ENCODE assay signal across 28 mouse cellular contexts in genomic region chr4:108793941-108794340, GRCm38 (mm10). TPM values are rescaled to one million over a fixed set of nuclear protein-coding genes. Genes with fewer than 3 reads are reported as not detected.
A peak's percentile ranks its signal among the peaks of the same experiment; 100 is the strongest.
DNase-seq lines count a peak whose midpoint lies in the region; ATAC-seq lines count a peak whose summit lies in the region.
"Had no signal": no experiment of that assay in that cellular context is flagged by ENCODE, and none has a peak within 500 bp of the region (broad histone marks: within the 10 kb centered on the region; RNA-seq: fewer than 3 reads in every experiment).

No protein-coding gene starts in this region.

- H3K4me1 ChIP-seq in embryonic facial prominence, embryonic 14.5 days (ENCODE audit: control insufficient read depth, insufficient read depth, low read length), result no peaks in the 10 kb centered on the region
- H3K4me1 ChIP-seq in embryonic facial prominence, embryonic 10.5 days, result peaks cover 16% of the 10 kb centered on the region
- peaks cover 4% of the 10 kb centered on the region; the same call in 1 of the 2 replicates for H3K4me1 ChIP-seq in heart, embryonic 10.5 days
- H3K4me1 ChIP-seq in heart, embryonic 16.5 days (ENCODE audit: control insufficient read depth, insufficient read depth, low read length), result peaks cover 5% of the 10 kb centered on the region
- no peaks in the 10 kb centered on the region for H3K4me1 ChIP-seq in heart, embryonic 11.5 days (ENCODE audit: control insufficient read depth, insufficient read depth, low read length)
- H3K4me1 ChIP-seq: embryonic facial prominence, embryonic 12.5 days; hindbrain, embryonic 13.5 days; intestine, embryonic 15.5 days had no signal

- H3K4me3 ChIP-seq in embryonic facial prominence, embryonic 14.5 days (ENCODE audit: low read depth, low read length), result no peak overlapping the region
- no peak overlapping the region for H3K4me3 ChIP-seq in embryonic facial prominence, embryonic 10.5 days
- H3K4me3 ChIP-seq in heart, embryonic 10.5 days, result no peak overlapping the region
- no peak overlapping the region for H3K4me3 ChIP-seq in heart, embryonic 16.5 days (ENCODE audit: low read length)
- no peak overlapping the region for H3K4me3 ChIP-seq in heart, embryonic 11.5 days (ENCODE audit: low read depth, low read length)
- H3K4me3 ChIP-seq: embryonic facial prominence, embryonic 12.5 days; erythroblast, embryonic 14.5 days; forebrain, embryonic 10.5 days; gastrocnemius, adult 2 months; hindbrain, embryonic 10.5 days; hindbrain, embryonic 13.5 days; intestine, embryonic 15.5 days had no signal

- no peaks in the 10 kb centered on the region for H3K36me3 ChIP-seq in embryonic facial prominence, embryonic 14.5 days (ENCODE audit: control insufficient read depth, insufficient read depth, low read length)
- no peaks in the 10 kb centered on the region for H3K36me3 ChIP-seq in embryonic facial prominence, embryonic 10.5 days (replicated peaks)
- H3K36me3 ChIP-seq in heart, embryonic 10.5 days, result no peaks in the 10 kb centered on the region
- H3K36me3 ChIP-seq in heart, embryonic 16.5 days (ENCODE audit: control insufficient read depth, insufficient read depth), result no peaks in the 10 kb centered on the region
- H3K36me3 ChIP-seq in heart, embryonic 11.5 days (ENCODE audit: control insufficient read depth, insufficient read depth, low read length), result no peaks in the 10 kb centered on the region
- H3K36me3 ChIP-seq: embryonic facial prominence, embryonic 12.5 days; forebrain, embryonic 10.5 days; hindbrain, embryonic 10.5 days; hindbrain, embryonic 13.5 days; intestine, embryonic 15.5 days had no signal

- no peaks in the 10 kb centered on the region for H3K27me3 ChIP-seq in embryonic facial prominence, embryonic 14.5 days (replicated peaks; ENCODE audit: control insufficient read depth, insufficient read depth, low read length)
- H3K27me3 ChIP-seq in embryonic facial prominence, embryonic 10.5 days (replicated peaks; ENCODE audit: low read depth, poor library complexity, severe bottlenecking), result no peaks in the 10 kb centered on the region
- H3K27me3 ChIP-seq in heart, embryonic 10.5 days (ENCODE audit: insufficient read depth, poor library complexity, severe bottlenecking), result no peaks in the 10 kb centered on the region
- no peaks in the 10 kb centered on the region for H3K27me3 ChIP-seq in heart, embryonic 16.5 days (ENCODE audit: control insufficient read depth, insufficient read depth, low read length)
- H3K27me3 ChIP-seq in heart, embryonic 11.5 days (ENCODE audit: control insufficient read depth, insufficient read depth, low read length), result no peaks in the 10 kb centered on the region
- H3K27me3 ChIP-seq: embryonic facial prominence, embryonic 12.5 days; hindbrain, embryonic 13.5 days; intestine, embryonic 15.5 days; Patski had no signal

- ATAC-seq in embryonic facial prominence, embryonic 14.5 days (ENCODE audit: low read depth), result peak; percentile 74; the same call in 1 of the 2 replicates
- ATAC-seq in heart, embryonic 16.5 days (replicated peaks; ENCODE audit: extremely low read depth, insufficient read depth, low FRiP score), result peak; percentile 41; the same call in 1 of the 2 replicates
- no peak for ATAC-seq in heart, embryonic 11.5 days (replicated peaks; ENCODE audit: insufficient number of reproducible peaks, low FRiP score, low TSS enrichment)
- ATAC-seq: forebrain, embryonic 14.5 days; forebrain, postnatal 0 days; hindbrain, embryonic 16.5 days; intestine, embryonic 15.5 days; Patski had no signal

- DNase-seq in embryonic facial prominence, embryonic 14.5 days (ENCODE audit: low spot score), result peak; percentile 72
- no peak for DNase-seq in embryonic facial prominence, embryonic 10.5 days (ENCODE audit: low spot score)
- DNase-seq in heart, adult 9 months (ENCODE audit: low spot score in 2 of 2), result peak; percentile 15 to 31
- DNase-seq in heart, embryonic 10.5 days (ENCODE audit: low spot score), result no peak
- peak; percentile 48 for DNase-seq in NIH3T3 (ENCODE audit: low read depth)
- DNase-seq in thymus, postnatal 25 days, result no peak
- DNase-seq: adrenal gland, postnatal 10 days; adrenal gland, postnatal 36 days; cerebellum, adult 18-20 months; cerebellum, adult 9-10 months; cerebellum, postnatal 14 days; forebrain, postnatal 0 days; gastrocnemius, adult 2 months; gastrocnemius, postnatal 14 days; heart, postnatal 14 days; kidney, adult 11 months; kidney, adult 8-10 months had no signal

- no peak overlapping the region for H3K4me2 ChIP-seq in embryonic facial prominence, embryonic 14.5 days (ENCODE audit: low read depth, low read length)
- H3K4me2 ChIP-seq in heart, embryonic 16.5 days (ENCODE audit: low read depth, low read length), result no peak overlapping the region
- H3K4me2 ChIP-seq in heart, embryonic 11.5 days, result no peak overlapping the region
- H3K4me2 ChIP-seq: embryonic facial prominence, embryonic 12.5 days; hindbrain, embryonic 13.5 days; intestine, embryonic 15.5 days had no signal

- WGBS in embryonic facial prominence, embryonic 14.5 days, result 47% methylated on average over 1 of the region's 1 CpGs
- 60% methylated on average over 1 of the region's 1 CpGs for WGBS in embryonic facial prominence, embryonic 10.5 days
- 75% methylated on average over 1 of the region's 1 CpGs for WGBS in heart, embryonic 10.5 days
- WGBS in heart, embryonic 16.5 days, result 48% methylated on average over 1 of the region's 1 CpGs
- 38% methylated on average over 1 of the region's 1 CpGs for WGBS in heart, embryonic 11.5 days (ENCODE audit: insufficient replicate concordance)

- H3K9ac ChIP-seq in embryonic facial prominence, embryonic 14.5 days (ENCODE audit: low read depth, low read length), result no peak overlapping the region
- no peak overlapping the region for H3K9ac ChIP-seq in heart, embryonic 16.5 days (ENCODE audit: low read length)
- no peak overlapping the region for H3K9ac ChIP-seq in heart, embryonic 11.5 days (ENCODE audit: low read depth, low read length)
- H3K9ac ChIP-seq: embryonic facial prominence, embryonic 12.5 days; forebrain, postnatal 0 days; hindbrain, embryonic 13.5 days; intestine, embryonic 15.5 days had no signal

- no peaks in the 10 kb centered on the region for H3K9me3 ChIP-seq in embryonic facial prominence, embryonic 14.5 days (ENCODE audit: control insufficient read depth, low read length)
- no peaks in the 10 kb centered on the region for H3K9me3 ChIP-seq in embryonic facial prominence, embryonic 10.5 days
- H3K9me3 ChIP-seq in heart, embryonic 10.5 days, result no peaks in the 10 kb centered on the region
- H3K9me3 ChIP-seq in heart, embryonic 16.5 days (replicated peaks; ENCODE audit: control insufficient read depth, low read length), result no peaks in the 10 kb centered on the region
- no peaks in the 10 kb centered on the region for H3K9me3 ChIP-seq in heart, embryonic 11.5 days (replicated peaks; ENCODE audit: control insufficient read depth, low read length)
- H3K9me3 ChIP-seq: embryonic facial prominence, embryonic 12.5 days; forebrain, embryonic 10.5 days; hindbrain, embryonic 10.5 days; hindbrain, embryonic 13.5 days; intestine, embryonic 15.5 days had no signal

- H3K27ac ChIP-seq in embryonic facial prominence, embryonic 14.5 days (replicated peaks; ENCODE audit: low read depth, low read length), result no peak overlapping the region
- no peak overlapping the region for H3K27ac ChIP-seq in embryonic facial prominence, embryonic 10.5 days (replicated peaks)
- no peak overlapping the region for H3K27ac ChIP-seq in heart, embryonic 10.5 days
- no peak overlapping the region for H3K27ac ChIP-seq in heart, embryonic 16.5 days (ENCODE audit: low read length)
- no peak overlapping the region for H3K27ac ChIP-seq in heart, embryonic 11.5 days (ENCODE audit: low read depth, low read length)
- H3K27ac ChIP-seq: embryonic facial prominence, embryonic 12.5 days; forebrain, embryonic 10.5 days; gastrocnemius, adult 2 months; hindbrain, embryonic 10.5 days; hindbrain, embryonic 13.5 days; intestine, embryonic 15.5 days had no signal

RNA-seq across cellular contexts. Expression of gene Zfyve9, which starts 13.3 kb away (rescaled TPM):
- 4.6 and 4.7 TPM in 2 replicates for polyA plus RNA-seq in embryonic facial prominence, embryonic 14.5 days (2014; fragmentation: Nextera tagmentation; extraction: Ambion mirVana)
- polyA plus RNA-seq in embryonic facial prominence, embryonic 10.5 days (2016; fragmentation: Nextera tagmentation; extraction: Ambion mirVana), result 4.2 and 4.6 TPM in 2 replicates
- 3.3 and 3.4 TPM in 2 replicates for polyA plus RNA-seq in heart, embryonic 10.5 days (2016; fragmentation: Nextera tagmentation; extraction: Ambion mirVana)
- 2.5 and 2.9 TPM in 2 replicates for polyA plus RNA-seq in heart, embryonic 16.5 days (2015; fragmentation: Nextera tagmentation; extraction: Ambion mirVana)
- polyA plus RNA-seq in heart, embryonic 11.5 days (2014; fragmentation: Nextera tagmentation; extraction: Ambion mirVana), result 2.2 and 4.4 TPM in 2 replicates
- polyA plus RNA-seq: erythroblast, embryonic 14.5 days had no signal

RNA-seq across cellular contexts. Expression of gene Btf3l4, which starts 39.5 kb away (rescaled TPM):
- polyA plus RNA-seq in embryonic facial prominence, embryonic 14.5 days (2014; fragmentation: Nextera tagmentation; extraction: Ambion mirVana), result 141 and 158 TPM in 2 replicates
- 210 and 220 TPM in 2 replicates for polyA plus RNA-seq in embryonic facial prominence, embryonic 10.5 days (2016; fragmentation: Nextera tagmentation; extraction: Ambion mirVana)
- 160 and 165 TPM in 2 replicates for polyA plus RNA-seq in heart, embryonic 10.5 days (2016; fragmentation: Nextera tagmentation; extraction: Ambion mirVana)
- polyA plus RNA-seq in heart, embryonic 16.5 days (2015; fragmentation: Nextera tagmentation; extraction: Ambion mirVana), result 141 and 143 TPM in 2 replicates
- polyA plus RNA-seq in heart, embryonic 11.5 days (2014; fragmentation: Nextera tagmentation; extraction: Ambion mirVana), result 157 and 162 TPM in 2 replicates

RNA-seq across cellular contexts. Expression of gene Txndc12, which starts 40.5 kb away (rescaled TPM):
- 103 and 107 TPM in 2 replicates for polyA plus RNA-seq in embryonic facial prominence, embryonic 14.5 days (2014; fragmentation: Nextera tagmentation; extraction: Ambion mirVana)
- polyA plus RNA-seq in embryonic facial prominence, embryonic 10.5 days (2016; fragmentation: Nextera tagmentation; extraction: Ambion mirVana), result 92.3 and 92.8 TPM in 2 replicates
- 101 and 106 TPM in 2 replicates for polyA plus RNA-seq in heart, embryonic 10.5 days (2016; fragmentation: Nextera tagmentation; extraction: Ambion mirVana)
- 111 and 113 TPM in 2 replicates for polyA plus RNA-seq in heart, embryonic 16.5 days (2015; fragmentation: Nextera tagmentation; extraction: Ambion mirVana)
- 123 and 132 TPM in 2 replicates for polyA plus RNA-seq in heart, embryonic 11.5 days (2014; fragmentation: Nextera tagmentation; extraction: Ambion mirVana)

RNA-seq across cellular contexts. Expression of gene Kti12, which starts 53.6 kb away (rescaled TPM):
- 42.0 and 48.5 TPM in 2 replicates for polyA plus RNA-seq in embryonic facial prominence, embryonic 14.5 days (2014; fragmentation: Nextera tagmentation; extraction: Ambion mirVana)
- 65.3 and 70.6 TPM in 2 replicates for polyA plus RNA-seq in embryonic facial prominence, embryonic 10.5 days (2016; fragmentation: Nextera tagmentation; extraction: Ambion mirVana)
- 38.5 and 57.3 TPM in 2 replicates for polyA plus RNA-seq in heart, embryonic 10.5 days (2016; fragmentation: Nextera tagmentation; extraction: Ambion mirVana)
- polyA plus RNA-seq in heart, embryonic 16.5 days (2015; fragmentation: Nextera tagmentation; extraction: Ambion mirVana), result 28.3 and 30.1 TPM in 2 replicates
- 31.3 and 32.4 TPM in 2 replicates for polyA plus RNA-seq in heart, embryonic 11.5 days (2014; fragmentation: Nextera tagmentation; extraction: Ambion mirVana)

RNA-seq across cellular contexts. Expression of gene A730015C16Rik, which starts 54.5 kb away (rescaled TPM):
- polyA plus RNA-seq in embryonic facial prominence, embryonic 14.5 days (2014; fragmentation: Nextera tagmentation; extraction: Ambion mirVana), result 0.54 and 1.1 TPM in 2 replicates
- polyA plus RNA-seq in embryonic facial prominence, embryonic 10.5 days (2016; fragmentation: Nextera tagmentation; extraction: Ambion mirVana), result 1.3 and 1.9 TPM in 2 replicates
- 1.2 and 1.4 TPM in 2 replicates for polyA plus RNA-seq in heart, embryonic 10.5 days (2016; fragmentation: Nextera tagmentation; extraction: Ambion mirVana)
- polyA plus RNA-seq in heart, embryonic 16.5 days (2015; fragmentation: Nextera tagmentation; extraction: Ambion mirVana), result 1.00 and 1.2 TPM in 2 replicates
- polyA plus RNA-seq in heart, embryonic 11.5 days (2014; fragmentation: Nextera tagmentation; extraction: Ambion mirVana), result 0.59 and 1.4 TPM in 2 replicates
- polyA plus RNA-seq: erythroblast, embryonic 14.5 days had no signal

Comparison
In these comparisons a context has a peak if more than half of its experiments do, and no peak if none do; other contexts are left out.
1. DNase-seq: peak in embryonic facial prominence, embryonic 14.5 days (single experiment), heart, adult 9 months (2 of 2) and NIH3T3 (single experiment); none in embryonic facial prominence, embryonic 10.5 days (single experiment), heart, embryonic 10.5 days (single experiment) and thymus, postnatal 25 days (single experiment).